Mouse (Mus musculus): ENCODE data around the gene Tecr. TPM values are rescaled to one million over a fixed set of nuclear protein-coding genes. Genes with fewer than 3 reads are reported as not detected.
"Not testable (repeated sequence)": the region's sequence is repeated elsewhere in the genome, so short reads cannot be mapped to it uniquely, and the experiment has no call there.

Tecr gene
- polyA plus RNA-seq, 1 experiment: 793 TPM

DNA sequence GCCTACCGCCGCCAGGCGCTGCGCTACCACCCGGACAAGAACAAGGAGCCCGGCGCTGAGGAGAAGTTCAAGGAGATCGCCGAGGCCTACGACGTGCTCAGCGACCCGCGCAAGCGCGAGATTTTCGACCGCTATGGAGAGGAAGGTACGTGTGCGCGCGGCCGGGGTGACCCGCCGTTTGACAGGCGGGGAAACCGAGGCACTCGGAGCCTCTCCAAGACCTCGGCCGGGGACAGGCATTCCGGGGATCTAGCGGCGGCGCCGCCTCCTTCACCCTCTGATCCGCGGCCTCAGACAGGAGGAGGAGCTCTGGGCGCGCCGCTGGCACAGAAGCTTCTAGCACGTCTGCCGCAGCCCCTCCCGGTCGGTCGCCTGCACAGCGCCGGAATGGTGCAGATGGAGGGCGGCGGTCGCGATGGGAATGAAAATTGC lies 643 bp upstream of the Tecr start:
- peak; percentile 93 for DNase-seq
- Histone ChIP-seq H3K36me3 (ENCODE audit: control insufficient read depth, insufficient read depth, low read length) (peaks cover 2% of the 10 kb centered on the region), H3K27ac (ENCODE audit: insufficient read depth, low read depth, low read length) (peak overlapping the region; percentile 74), H3K4me3 (ENCODE audit: insufficient read depth, low read depth, low read length) (peak overlapping the region; percentile 86), H3K4me1 (ENCODE audit: control insufficient read depth, insufficient read depth, low read length) (peaks cover 11% of the 10 kb centered on the region), H3K27me3 (replicated peaks; ENCODE audit: control insufficient read depth, insufficient read depth, low read length) (no peaks in the 10 kb centered on the region)
- no peak for TF ChIP-seq CTCF (conservative IDR thresholded peaks at IDR 0.05; ENCODE audit: insufficient read depth, insufficient read length, low read depth, low read length)
- no peak for TF ChIP-seq POLR2A (IDR thresholded peaks at IDR 0.05; ENCODE audit: low read depth, low read length)
- under 1% methylated on average over 51 of the region's 51 CpGs for WGBS

DNA sequence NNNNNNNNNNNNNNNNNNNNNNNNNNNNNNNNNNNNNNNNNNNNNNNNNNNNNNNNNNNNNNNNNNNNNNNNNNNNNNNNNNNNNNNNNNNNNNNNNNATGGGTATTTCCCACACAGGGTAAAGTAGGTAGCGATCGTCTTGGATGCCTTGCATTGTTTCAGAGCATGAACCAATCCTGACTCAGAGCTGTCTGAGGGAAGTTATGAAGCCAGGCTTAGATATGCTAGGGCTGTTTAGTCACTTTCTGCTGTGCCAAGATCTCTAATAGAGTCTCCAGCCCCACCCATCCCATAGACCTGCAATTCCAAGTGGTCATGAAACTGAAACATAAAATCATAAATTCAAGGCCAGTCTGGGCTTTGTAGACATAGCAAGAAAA lies 5.1 kb downstream of the Tecr start:
- no peak for DNase-seq
- 57% methylated on average over 2 of the region's 2 CpGs for WGBS
- Histone ChIP-seq H3K27me3 (replicated peaks; ENCODE audit: control insufficient read depth, insufficient read depth, low read length) (no peaks in the 10 kb centered on the region), H3K36me3 (ENCODE audit: control insufficient read depth, insufficient read depth, low read length) (no peaks in the 10 kb centered on the region), H3K27ac (ENCODE audit: insufficient read depth, low read depth, low read length) (no peak overlapping the region), H3K4me1 (ENCODE audit: control insufficient read depth, insufficient read depth, low read length) (peaks cover 2% of the 10 kb centered on the region; the same call in 1 of the 2 replicates), H3K4me3 (ENCODE audit: insufficient read depth, low read depth, low read length) (no peak overlapping the region)
- TF ChIP-seq POLR2A (IDR thresholded peaks at IDR 0.05; ENCODE audit: low read depth, low read length): no peak
- no peak for TF ChIP-seq CTCF (conservative IDR thresholded peaks at IDR 0.05; ENCODE audit: insufficient read depth, insufficient read length, low read depth, low read length)

DNA sequence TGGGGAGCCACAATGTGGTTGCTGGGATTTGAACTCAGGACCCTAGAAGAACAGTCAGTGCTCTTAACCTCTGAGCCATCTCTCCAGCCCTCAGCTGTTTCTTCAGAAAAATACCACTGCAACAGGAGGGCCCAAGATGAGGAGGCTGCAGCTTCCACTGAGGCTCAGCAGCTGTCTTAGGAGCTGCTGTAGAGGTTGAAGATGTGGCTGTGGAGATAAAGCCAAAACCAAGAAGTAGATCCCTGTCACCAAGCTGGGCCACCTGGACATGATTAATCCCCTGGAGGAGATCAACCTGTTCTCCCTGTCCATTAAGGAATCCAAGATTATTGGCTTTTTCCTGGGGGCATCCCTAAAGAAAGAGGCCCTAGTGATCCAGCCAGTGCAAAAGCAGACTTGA lies 8.0 kb downstream of the Tecr start:
- H3K27ac ChIP-seq (ENCODE audit: insufficient read depth, low read depth, low read length): no peak overlapping the region
- no peak for TF ChIP-seq CTCF (conservative IDR thresholded peaks at IDR 0.05; ENCODE audit: insufficient read depth, insufficient read length, low read depth, low read length)
- no peaks in the 10 kb centered on the region for H3K36me3 ChIP-seq (ENCODE audit: control insufficient read depth, insufficient read depth, low read length)
- DNase-seq: no peak
- H3K27me3 ChIP-seq (replicated peaks; ENCODE audit: control insufficient read depth, insufficient read depth, low read length): no peaks in the 10 kb centered on the region
- H3K4me3 ChIP-seq (ENCODE audit: insufficient read depth, low read depth, low read length): no peak overlapping the region
- H3K4me1 ChIP-seq (ENCODE audit: control insufficient read depth, insufficient read depth, low read length): no peaks in the 10 kb centered on the region

DNA sequence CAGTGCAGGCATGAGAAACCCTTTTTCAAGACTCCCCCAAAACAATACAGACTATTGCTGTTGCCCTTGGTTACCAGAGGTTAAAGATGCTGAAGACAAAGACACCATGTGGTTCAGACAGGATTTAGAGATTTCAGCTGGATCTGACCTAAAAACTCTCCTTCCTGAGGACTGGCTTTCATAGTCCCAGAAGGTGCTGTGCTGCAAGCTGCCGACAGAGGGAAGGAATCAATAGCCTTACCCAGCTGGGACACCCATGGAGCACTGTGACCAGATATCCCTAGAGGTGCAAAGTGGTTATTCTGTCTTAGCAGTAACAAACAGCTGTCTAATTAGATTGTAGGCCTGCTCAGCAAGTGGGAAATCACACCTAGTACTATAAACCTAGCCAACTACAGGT lies 9.6 kb downstream of the Tecr start:
- 14% methylated on average over 1 of the region's 1 CpGs for WGBS
- Histone ChIP-seq H3K4me3 (ENCODE audit: insufficient read depth, low read depth, low read length) (no peak overlapping the region), H3K27ac (ENCODE audit: insufficient read depth, low read depth, low read length) (no peak overlapping the region), H3K36me3 (ENCODE audit: control insufficient read depth, insufficient read depth, low read length) (no peaks in the 10 kb centered on the region), H3K27me3 (replicated peaks; ENCODE audit: control insufficient read depth, insufficient read depth, low read length) (no peaks in the 10 kb centered on the region), H3K4me1 (ENCODE audit: control insufficient read depth, insufficient read depth, low read length) (no peaks in the 10 kb centered on the region; the same call in 1 of the 2 replicates)
- DNase-seq: no peak
- TF ChIP-seq CTCF (conservative IDR thresholded peaks at IDR 0.05; ENCODE audit: insufficient read depth, insufficient read length, low read depth, low read length) (peak; percentile 20; the same call in 1 of the 2 replicates), POLR2A (IDR thresholded peaks at IDR 0.05; ENCODE audit: low read depth, low read length) (no peak)

DNA sequence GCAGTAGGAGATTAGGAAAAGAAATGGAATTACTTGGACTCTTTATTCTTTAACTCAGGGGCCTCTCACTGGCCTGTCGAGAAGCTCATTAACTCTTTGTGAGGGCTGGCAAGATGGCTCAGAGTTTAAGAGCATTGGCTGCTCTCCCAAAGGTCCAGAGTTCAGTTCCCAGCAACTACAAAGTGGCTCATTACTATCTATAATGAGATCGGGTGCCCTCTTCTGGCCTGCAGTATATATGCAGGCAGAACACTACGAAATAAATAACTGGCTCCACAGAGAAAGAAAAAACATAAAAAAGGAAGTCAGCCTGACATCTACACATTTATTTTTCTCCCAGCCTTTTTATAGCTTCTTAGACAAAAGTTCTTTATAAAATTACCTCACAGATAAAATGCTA lies 11.4 kb downstream of the Tecr start:
- 12% methylated on average over 3 of the region's 3 CpGs for WGBS
- Histone ChIP-seq H3K27ac (ENCODE audit: insufficient read depth, low read depth, low read length) (no peak overlapping the region), H3K27me3 (replicated peaks; ENCODE audit: control insufficient read depth, insufficient read depth, low read length) (no peaks in the 10 kb centered on the region), H3K4me3 (ENCODE audit: insufficient read depth, low read depth, low read length) (no peak overlapping the region), H3K36me3 (ENCODE audit: control insufficient read depth, insufficient read depth, low read length) (no peaks in the 10 kb centered on the region), H3K4me1 (ENCODE audit: control insufficient read depth, insufficient read depth, low read length) (peaks cover 8% of the 10 kb centered on the region)
- TF ChIP-seq POLR2A (IDR thresholded peaks at IDR 0.05; ENCODE audit: low read depth, low read length) (no peak), CTCF (conservative IDR thresholded peaks at IDR 0.05; ENCODE audit: insufficient read depth, insufficient read length, low read depth, low read length) (peak; percentile 33; the same call in 1 of the 2 replicates)
- peak; percentile 84 for DNase-seq

DNA sequence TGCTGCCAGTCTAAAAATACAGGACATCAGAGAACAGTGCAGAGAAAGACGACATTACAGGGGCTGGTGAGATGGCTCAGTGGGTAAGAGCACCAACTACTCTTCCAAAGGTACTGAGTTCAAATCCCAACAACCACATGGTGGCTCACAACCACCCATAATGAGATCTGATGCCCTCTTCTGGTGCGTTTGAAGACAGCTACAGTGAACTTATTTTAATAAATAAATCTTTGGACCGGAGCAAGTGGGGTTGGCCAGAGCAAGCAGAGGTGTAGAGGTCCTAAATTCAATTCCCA lies 12.8 kb downstream of the Tecr start:
- H3K4me1 ChIP-seq (ENCODE audit: control insufficient read depth, insufficient read depth, low read length); H3K36me3 ChIP-seq (ENCODE audit: control insufficient read depth, insufficient read depth, low read length); H3K4me3 ChIP-seq (ENCODE audit: insufficient read depth, low read depth, low read length); DNase-seq; H3K27me3 ChIP-seq (replicated peaks; ENCODE audit: control insufficient read depth, insufficient read depth, low read length): not testable (repeated sequence)
- TF ChIP-seq CTCF (conservative IDR thresholded peaks at IDR 0.05; ENCODE audit: insufficient read depth, insufficient read length, low read depth, low read length): 0 out of 2 replicates have a peak, but pooled peaks have one; percentile 10
- WGBS: 17% methylated on average over 3 of the region's 3 CpGs
- peak overlapping the region; percentile 84; the same call in 1 of the 2 replicates for H3K27ac ChIP-seq (ENCODE audit: insufficient read depth, low read depth, low read length)

DNA sequence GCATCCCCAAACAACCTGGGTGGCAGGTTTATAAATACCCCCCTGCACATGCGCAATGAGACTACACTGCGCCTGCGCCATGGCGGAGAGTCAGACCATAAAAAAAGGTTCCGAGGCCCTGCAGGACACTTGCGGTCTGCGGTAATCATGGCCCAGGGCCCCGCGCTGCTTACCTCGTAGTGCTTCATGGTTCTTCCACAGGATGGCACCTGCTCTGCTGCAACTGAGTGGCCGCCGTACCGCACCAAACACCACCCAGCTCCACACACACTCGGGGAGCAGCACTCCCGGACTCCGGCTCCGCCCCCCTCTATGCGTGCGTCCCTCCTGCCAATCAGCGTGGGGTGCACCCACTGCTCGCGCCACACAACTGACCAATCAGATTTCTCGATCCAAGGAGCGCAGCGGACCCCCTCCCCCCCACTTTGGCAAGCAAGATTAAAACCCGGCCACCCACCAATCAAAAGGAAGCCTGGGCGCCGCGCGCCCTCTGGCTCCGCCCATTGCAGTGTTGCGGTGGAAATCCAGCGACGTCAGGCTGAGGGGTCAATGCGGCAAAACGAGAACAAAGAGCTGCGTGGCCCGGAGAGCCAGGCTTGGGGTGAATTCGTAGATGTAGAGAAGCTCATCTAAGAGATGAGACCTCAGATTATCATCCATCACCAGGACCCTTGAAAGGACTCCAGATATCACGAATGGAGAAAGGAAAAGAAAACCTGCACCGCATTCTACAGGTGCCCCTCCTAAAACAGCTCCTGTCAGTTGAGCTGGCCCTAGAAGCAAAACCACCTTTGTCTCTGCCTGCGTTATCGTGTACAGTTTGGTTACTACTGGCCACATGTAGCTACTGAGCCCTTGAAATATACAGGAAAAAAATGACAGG lies 13.4 kb downstream of the Tecr start:
- DNase-seq: peak; percentile 99
- Histone ChIP-seq H3K27ac (ENCODE audit: insufficient read depth, low read depth, low read length) (peak overlapping the region; percentile 84), H3K27me3 (replicated peaks; ENCODE audit: control insufficient read depth, insufficient read depth, low read length) (no peaks in the 10 kb centered on the region), H3K4me1 (ENCODE audit: control insufficient read depth, insufficient read depth, low read length) (peaks cover 8% of the 10 kb centered on the region), H3K36me3 (ENCODE audit: control insufficient read depth, insufficient read depth, low read length) (no peaks in the 10 kb centered on the region), H3K4me3 (ENCODE audit: insufficient read depth, low read depth, low read length) (peak overlapping the region; percentile 84)
- TF ChIP-seq CTCF (conservative IDR thresholded peaks at IDR 0.05; ENCODE audit: insufficient read depth, insufficient read length, low read depth, low read length) (no peak), POLR2A (IDR thresholded peaks at IDR 0.05; ENCODE audit: low read depth, low read length) (peak; percentile 61)
- under 1% methylated on average over 43 of the region's 43 CpGs for WGBS

Measured in kidney, adult 2 months (tissue).